Mouse (Mus musculus) activated CD4-positive, CD25-positive, alpha-beta regulatory T cell (primary cell): ENCODE data around the gene Olfr523. TPM values are rescaled to one million over a fixed set of nuclear protein-coding genes. Genes with fewer than 3 reads are reported as not detected.

Experiments
- polyA plus RNA-seq, 2 experiments: library from polyadenylated mRNA; unstranded; fragments of 100-300 nt; shearing (Covaris generic); gene quantifications; one replicate each; pipeline ENCODE4 v1.2.1; 2017

Gene Olfr523
- polyA plus RNA-seq = not detected

GRCm38 (mm10) chr7:140172936-140173335 is at the start of gene Olfr523:
Gene Olfr523 (plus strand): TSS chr7:140173217.

GRCm38 (mm10) chr7:140137135-140138020 is 35.6 kb upstream of the Olfr523 start, which contains the start of gene Mtg1:
Gene Mtg1 (plus strand): TSS chr7:140137564.

GRCm38 (mm10) chr7:140154218-140154927 is 18.6 kb upstream of the Olfr523 start, which contains the start of gene Sprn:
Gene Sprn (minus strand): TSS chr7:140154877.

GRCm38 (mm10) chr7:140164664-140165063 is 8.4 kb upstream of the Olfr523 start, which contains the start of gene Olfr522:
Gene Olfr522 (minus strand): TSS chr7:140164764.

GRCm38 (mm10) chr7:140205864-140206263 is 32.8 kb downstream of the Olfr523 start, which contains the start of gene Olfr524:
Gene Olfr524 (minus strand): TSS chr7:140205964.

GRCm38 (mm10) chr7:140217967-140218366 is 45.0 kb downstream of the Olfr523 start, which contains the start of gene Cd163l1:
Gene Cd163l1 (plus strand): TSS chr7:140218267.

Other genes starting within 250 kb of the Olfr523 start
- 1 to 10 TPM; 1.6 to 2.6 TPM for gene Utf1, start 229.4 kb upstream of the Olfr523 start, polyA plus RNA-seq
- gene 6430531B16Rik, start 194.5 kb upstream of the Olfr523 start, polyA plus RNA-seq = under 1 TPM; 0.22 to 0.44 TPM
- gene Adam8, start 180.7 kb upstream of the Olfr523 start, polyA plus RNA-seq = 10 to 100 TPM; 20.5 to 21.8 TPM
- gene Zfp511, start 136.8 kb upstream of the Olfr523 start, polyA plus RNA-seq = 10 to 100 TPM; 46.4 to 48.1 TPM
- 10 to 100 TPM; 29.9 to 32.9 TPM for gene Tubgcp2, start 136.5 kb upstream of the Olfr523 start, polyA plus RNA-seq
- not detected for gene Msx3, start 124.1 kb upstream of the Olfr523 start, polyA plus RNA-seq
- gene Caly, start 90.7 kb upstream of the Olfr523 start, polyA plus RNA-seq = not detected
- not detected for gene Prap1, start 79.8 kb upstream of the Olfr523 start, polyA plus RNA-seq
- 10 to 100 TPM; 13.4 to 15.1 TPM for gene Fuom, start 70.8 kb upstream of the Olfr523 start, polyA plus RNA-seq
- 1 to 10 TPM; 5.1 to 9.2 TPM for gene Paox, start 57.4 kb upstream of the Olfr523 start, polyA plus RNA-seq
- gene Echs1, start 56.7 kb upstream of the Olfr523 start, polyA plus RNA-seq = 10 to 100 TPM; 54.2 to 70.6 TPM
- 10 to 100 TPM; 21.0 to 44.0 TPM for gene Mtg1, start 35.7 kb upstream of the Olfr523 start, polyA plus RNA-seq
- not detected for gene Sprn, start 18.3 kb upstream of the Olfr523 start, polyA plus RNA-seq
- not detected for gene Olfr522, start 8.5 kb upstream of the Olfr523 start, polyA plus RNA-seq
- under 1 TPM in 1 of 2 experiments, not detected in 1; 0.18 TPM for gene Olfr524, start 32.7 kb downstream of the Olfr523 start, polyA plus RNA-seq
- gene Cd163l1, start 45.0 kb downstream of the Olfr523 start, polyA plus RNA-seq = under 1 TPM in 1 of 2 experiments, not detected in 1; 0.29 TPM
- 1 to 10 TPM in 1 of 2 experiments, not detected in 1; 1.1 TPM for gene 5830411N06Rik, start 74.1 kb downstream of the Olfr523 start, polyA plus RNA-seq
- gene Olfr525, start 147.6 kb downstream of the Olfr523 start, polyA plus RNA-seq = under 1 TPM in 1 of 2 experiments, not detected in 1; 0.10 TPM
- gene Olfr527, start 160.8 kb downstream of the Olfr523 start, polyA plus RNA-seq = not detected
- gene Olfr60, start 188.5 kb downstream of the Olfr523 start, polyA plus RNA-seq = under 1 TPM in 1 of 2 experiments, not detected in 1; 0.21 TPM
- gene Olfr530, start 203.1 kb downstream of the Olfr523 start, polyA plus RNA-seq = under 1 TPM in 1 of 2 experiments, not detected in 1; 0.54 TPM
- gene Olfr531, start 229.7 kb downstream of the Olfr523 start, polyA plus RNA-seq = under 1 TPM in 1 of 2 experiments, not detected in 1; 0.14 TPM
- not detected for gene Olfr532, start 248.4 kb downstream of the Olfr523 start, polyA plus RNA-seq